Mouse (Mus musculus) hindbrain, embryonic 16.5 days (tissue): ENCODE measurements at regions not wholly inside any gene's neighbourhood (a gene's known extent, or its start where the extent isn't known, plus 50 kb on each side); places are given as distances from the start of the nearest gene placed in this dataset.
"Not testable (repeated sequence)": the region's sequence is repeated elsewhere in the genome, so short reads cannot be mapped to it uniquely, and the experiment has no call there.

Experiments used
- ATAC-seq: fragments of 200-750 bp; cut with Nextera tagmentation; 2 replicates; pipeline ENCODE4 v1.8.0; 2017; ENCODE audit warnings: moderate TSS enrichment, moderate library complexity
- H3K27ac ChIP-seq: fragments of 300-500 bp; sonication (generic); 2 replicates; pipeline ENCODE4 v1.5.1; 2014; ENCODE audit warnings: low read depth, mild to moderate bottlenecking, control low read depth, low read length, moderate library complexity
- H3K27me3 ChIP-seq: fragments of 300-500 bp; sonication (generic); replicated peaks from 2 replicates; pipeline ENCODE4 v1.6.1; 2014; ENCODE audit warnings: low read length; ENCODE audit not compliant: control insufficient read depth, insufficient read depth
- H3K36me3 ChIP-seq: fragments of 300-500 bp; sonication (generic); 2 replicates; pipeline ENCODE4 v1.6.1; 2014; ENCODE audit warnings: mild to moderate bottlenecking, low read length, moderate library complexity, mixed read lengths; ENCODE audit not compliant: control insufficient read depth, insufficient read depth
- H3K4me1 ChIP-seq: fragments of 300-500 bp; sonication (generic); 2 replicates; pipeline ENCODE4 v1.6.1; 2014; ENCODE audit warnings: low read depth, low read length; ENCODE audit not compliant: control insufficient read depth, insufficient read depth
- H3K4me2 ChIP-seq: fragments of 300-500 bp; sonication (generic); 2 replicates; pipeline ENCODE4 v1.6.1; 2014; ENCODE audit warnings: mild to moderate bottlenecking, low read length, control low read depth, moderate library complexity
- H3K4me3 ChIP-seq: fragments of 300-500 bp; sonication (generic); 2 replicates; pipeline ENCODE4 v1.5.1; 2014; ENCODE audit warnings: mild to moderate bottlenecking, low read length, control low read depth, moderate library complexity
- H3K9ac ChIP-seq: fragments of 300-500 bp; sonication (generic); 2 replicates; pipeline ENCODE4 v1.6.1; 2014; ENCODE audit warnings: low read depth, mild to moderate bottlenecking, control low read depth, low read length, moderate library complexity
- H3K9me3 ChIP-seq: fragments of 300-500 bp; sonication (generic); 2 replicates; pipeline ENCODE4 v1.6.1; 2014; ENCODE audit warnings: mild to moderate bottlenecking, low read length, moderate library complexity; ENCODE audit not compliant: control insufficient read depth
- WGBS: fragments of 180-500 bp; shearing (Covaris S2); extraction: QIAGEN DNeasy Blood & Tissue Kit; methylation state at CpG from one replicate; pipeline ENCODE4 v1.1.7; 2014; 5-methylcytosine and 5-hydroxymethylcytosine counted together

- no peaks in the 10 kb centered on the region for H3K27me3 ChIP-seq
- no peak overlapping the region for H3K27ac ChIP-seq
- no peak overlapping the region for H3K4me3 ChIP-seq
- no peak overlapping the region for H3K4me2 ChIP-seq
- 0 out of 2 replicates have a peak, but pooled peaks cover 2% of the 10 kb centered on the region for H3K9me3 ChIP-seq
- H3K36me3 ChIP-seq, result no peaks in the 10 kb centered on the region
- no peaks in the 10 kb centered on the region for H3K4me1 ChIP-seq
- no peak overlapping the region for H3K9ac ChIP-seq
- ATAC-seq, result no peak
Observed at GRCm38 (mm10) chr17:61273631-61274030, 1607.5 kb downstream of the Efna5 start.

DNA sequence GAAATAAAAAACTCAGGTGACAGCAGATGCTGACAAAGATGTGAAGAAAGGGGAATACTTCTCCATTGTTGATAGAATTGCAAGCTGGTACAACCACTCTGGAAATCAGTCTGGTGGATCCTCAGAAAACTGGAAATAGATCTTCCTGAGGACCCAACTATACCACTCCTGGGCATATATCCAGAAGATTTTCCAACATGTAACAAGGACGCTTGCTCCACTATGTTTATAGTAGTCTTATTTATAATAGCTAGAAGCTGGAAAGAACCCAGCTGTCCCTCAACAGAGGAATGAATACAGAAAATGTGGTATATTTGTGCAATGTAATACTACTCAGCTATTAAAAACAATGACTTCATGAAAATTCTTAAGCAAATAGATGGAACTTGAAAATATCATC, 1624.6 kb downstream of the Efna5 start:
- not testable (repeated sequence) for H3K4me2 ChIP-seq, H3K27me3 ChIP-seq, H3K36me3 ChIP-seq, H3K27ac ChIP-seq, H3K4me1 ChIP-seq, H3K9me3 ChIP-seq, H3K4me3 ChIP-seq, H3K9ac ChIP-seq, ATAC-seq
- 85% methylated on average over 1 of the region's 1 CpGs for WGBS

- WGBS, result 71% methylated on average over 3 of the region's 3 CpGs
- ATAC-seq, result no peak
Observed at GRCm38 (mm10) chr17:61248411-61248810, 1632.7 kb downstream of the Efna5 start.

DNA sequence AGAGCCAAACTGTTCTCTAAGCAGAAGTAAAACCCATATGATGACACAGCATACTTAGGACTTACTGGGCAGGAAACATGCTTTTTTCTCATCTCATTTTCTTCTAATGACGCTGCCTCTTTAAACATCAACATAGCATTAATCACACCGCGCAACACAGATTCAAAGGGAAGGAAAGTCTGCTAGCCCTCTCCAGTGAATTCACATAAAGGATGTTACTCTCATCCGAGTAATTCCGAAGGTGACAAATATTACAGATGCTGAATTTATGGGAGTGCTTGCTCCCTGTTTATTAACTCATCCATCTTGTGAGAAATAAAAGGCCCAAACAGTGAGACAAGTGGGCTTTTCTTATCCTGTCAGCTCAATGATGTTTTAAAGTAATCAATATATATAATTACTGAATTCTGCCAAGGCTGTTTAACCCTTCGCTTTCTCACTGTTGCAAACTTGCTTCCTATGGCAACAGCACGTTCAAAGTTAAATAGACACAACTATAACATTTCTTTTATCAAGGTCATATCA, 1663.9 kb downstream of the Efna5 start:
- Histone ChIP-seq H3K27ac (no peak overlapping the region), H3K4me2 (no peak overlapping the region), H3K9me3 (no peaks in the 10 kb centered on the region), H3K9ac (no peak overlapping the region), H3K27me3 (no peaks in the 10 kb centered on the region), H3K4me1 (no peaks in the 10 kb centered on the region), H3K4me3 (no peak overlapping the region), H3K36me3 (no peaks in the 10 kb centered on the region)
- peak; percentile 37; the same call in 1 of the 2 replicates for ATAC-seq
- 57% methylated on average over 7 of the region's 7 CpGs for WGBS

More at GRCm38 (mm10) chr17:61248411-61248810, 1632.7 kb downstream of the Efna5 start:
- Histone ChIP-seq H3K4me3 (no peak overlapping the region), H3K9ac (no peak overlapping the region), H3K36me3 (no peaks in the 10 kb centered on the region), H3K9me3 (no peaks in the 10 kb centered on the region), H3K27ac (no peak overlapping the region), H3K27me3 (no peaks in the 10 kb centered on the region), H3K4me1 (no peaks in the 10 kb centered on the region), H3K4me2 (no peak overlapping the region)

DNA sequence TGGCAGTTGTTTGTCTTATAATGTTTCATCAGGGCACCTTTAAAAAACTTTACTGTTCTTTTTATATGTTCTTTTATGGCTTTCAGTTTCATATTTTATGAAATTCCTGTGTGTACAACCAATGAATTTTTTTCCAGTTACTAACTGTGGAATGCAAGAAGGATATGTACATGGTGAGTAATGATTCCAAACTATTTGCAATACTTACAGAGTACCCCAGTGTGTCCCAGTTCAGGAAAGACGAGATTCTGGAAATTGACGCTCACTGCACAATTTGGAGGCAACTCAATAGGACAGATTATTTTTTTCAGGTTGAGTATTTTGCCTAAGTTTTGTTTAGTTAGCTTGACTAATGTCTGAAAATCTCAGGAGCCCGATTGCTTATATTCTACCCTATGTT, 1676.8 kb downstream of the Efna5 start:
- 95% methylated on average over 3 of the region's 3 CpGs for WGBS
- H3K36me3 ChIP-seq, result no peaks in the 10 kb centered on the region

GRCm38 (mm10) chr17:61187880-61188279, 1693.2 kb downstream of the Efna5 start:
- not testable (repeated sequence) for H3K27ac ChIP-seq, H3K4me3 ChIP-seq, H3K27me3 ChIP-seq, H3K9me3 ChIP-seq, H3K9ac ChIP-seq, ATAC-seq, H3K4me1 ChIP-seq, H3K36me3 ChIP-seq, H3K4me2 ChIP-seq
- 80% methylated on average over 3 of the region's 3 CpGs for WGBS

More for the DNA sequence above, 1676.8 kb downstream of the Efna5 start:
- no peak overlapping the region for H3K27ac ChIP-seq
- no peak overlapping the region for H3K4me3 ChIP-seq
- H3K4me2 ChIP-seq, result no peak overlapping the region
- H3K9ac ChIP-seq, result no peak overlapping the region
- no peaks in the 10 kb centered on the region for H3K4me1 ChIP-seq
- no peaks in the 10 kb centered on the region for H3K9me3 ChIP-seq
- no peaks in the 10 kb centered on the region for H3K27me3 ChIP-seq
- ATAC-seq, result no peak

GRCm38 (mm10) chr17:61176586-61176985, 1704.5 kb downstream of the Efna5 start:
- no peak overlapping the region for H3K4me2 ChIP-seq
- WGBS, result 88% methylated on average over 1 of the region's 1 CpGs
- H3K27ac ChIP-seq, result no peak overlapping the region
- no peaks in the 10 kb centered on the region for H3K4me1 ChIP-seq
- no peak overlapping the region for H3K9ac ChIP-seq
- ATAC-seq, result no peak
- H3K9me3 ChIP-seq, result no peaks in the 10 kb centered on the region
- no peaks in the 10 kb centered on the region for H3K36me3 ChIP-seq
- no peaks in the 10 kb centered on the region for H3K27me3 ChIP-seq
- H3K4me3 ChIP-seq, result no peak overlapping the region

GRCm38 (mm10) chr17:61159437-61159836, 1721.7 kb downstream of the Efna5 start:
- H3K27me3 ChIP-seq, result no peaks in the 10 kb centered on the region
- no peak overlapping the region for H3K4me3 ChIP-seq
- WGBS, result 74% methylated on average over 2 of the region's 2 CpGs
- H3K27ac ChIP-seq, result no peak overlapping the region
- H3K4me1 ChIP-seq, result no peaks in the 10 kb centered on the region
- ATAC-seq, result peak; percentile 68; the same call in 1 of the 2 replicates
- H3K9me3 ChIP-seq, result no peaks in the 10 kb centered on the region
- no peaks in the 10 kb centered on the region for H3K36me3 ChIP-seq
- no peak overlapping the region for H3K4me2 ChIP-seq
- H3K9ac ChIP-seq, result no peak overlapping the region

DNA sequence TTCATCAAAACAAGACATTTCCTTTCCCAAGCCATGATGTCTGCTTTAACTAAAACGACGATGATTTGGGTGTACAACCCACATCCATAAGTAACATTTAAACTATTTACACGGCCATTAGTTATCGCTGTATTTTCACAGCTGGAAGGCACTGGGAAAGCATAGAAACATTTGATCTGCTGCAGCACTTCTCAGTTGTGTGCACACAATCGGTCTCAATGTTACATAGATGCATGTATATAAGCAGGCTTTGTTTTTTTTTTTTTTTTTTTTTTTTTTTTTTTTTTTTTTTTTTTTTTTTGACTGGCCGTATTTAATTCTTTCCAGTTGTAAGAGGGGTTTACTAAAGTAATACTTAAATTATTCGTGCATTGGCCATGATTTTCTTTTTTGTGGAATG, 1744.1 kb downstream of the Efna5 start:
- 80% methylated on average over 7 of the region's 7 CpGs for WGBS
- Histone ChIP-seq H3K4me1 (no peaks in the 10 kb centered on the region), H3K36me3 (no peaks in the 10 kb centered on the region), H3K27me3 (no peaks in the 10 kb centered on the region), H3K27ac (no peak overlapping the region), H3K9me3 (no peaks in the 10 kb centered on the region), H3K9ac (no peak overlapping the region), H3K4me3 (no peak overlapping the region), H3K4me2 (no peak overlapping the region)
- ATAC-seq, result no peak

GRCm38 (mm10) chr17:61127767-61128166, 1753.3 kb downstream of the Efna5 start:
- Histone ChIP-seq H3K9ac (no peak overlapping the region), H3K27me3 (no peaks in the 10 kb centered on the region), H3K9me3 (no peaks in the 10 kb centered on the region), H3K4me1 (no peaks in the 10 kb centered on the region), H3K27ac (no peak overlapping the region), H3K4me2 (no peak overlapping the region), H3K4me3 (no peak overlapping the region), H3K36me3 (no peaks in the 10 kb centered on the region)
- no peak for ATAC-seq
- 77% methylated on average over 1 of the region's 1 CpGs for WGBS
